Mouse (Mus musculus) layer of hippocampus, postnatal 25 days (tissue): ENCODE data around the gene Sapcd1. TPM values are rescaled to one million over a fixed set of nuclear protein-coding genes. Genes with fewer than 3 reads are reported as not detected.

Source experiments
- DNase-seq, 2 experiments: peaks; one replicate each; pipeline ENCODE4 v3.0.0; 2022; ENCODE audit warnings: mixed read lengths in 2 of 2, low spot score in 1 of 2; ENCODE audit errors: extremely low spot score in 1 of 2
- total RNA-seq, 2 experiments: library from RNA; stranded (reverse); gene quantifications; 2 replicates each; pipeline ENCODE4 v1.2.3; 2021

The Sapcd1 gene
- total RNA-seq, 2 experiments from 2014 or later: 0.64 to 1.1 TPM

GRCm38 (mm10) chr17:35031880-35032279, 4.1 kb upstream of the Sapcd1 start:
- no peak for DNase-seq

- DNase-seq: no peak
Measured at GRCm38 (mm10) chr17:35031272-35031671, 3.5 kb upstream of the Sapcd1 start.

GRCm38 (mm10) chr17:35029691-35030532, 2.1 kb upstream of the Sapcd1 start:
- DNase-seq: peak in 1 of 2 experiments; percentile 19

GRCm38 (mm10) chr17:35028315-35028714, 499 bp upstream of the Sapcd1 start:
- DNase-seq: no peak

GRCm38 (mm10) chr17:35026206-35026605, 1.6 kb downstream of the Sapcd1 start:
- DNase-seq: no peak

GRCm38 (mm10) chr17:35024691-35025488, 2.9 kb downstream of the Sapcd1 start:
- no peak for DNase-seq

- no peak for DNase-seq
Measured at GRCm38 (mm10) chr17:35024261-35024660, 3.6 kb downstream of the Sapcd1 start.

GRCm38 (mm10) chr17:35023756-35024155, 4.1 kb downstream of the Sapcd1 start:
- DNase-seq: no peak

GRCm38 (mm10) chr17:35023221-35023620, 4.6 kb downstream of the Sapcd1 start:
- no peak for DNase-seq

GRCm38 (mm10) chr17:35022541-35023060, 5.2 kb downstream of the Sapcd1 start:
- DNase-seq: no peak

- DNase-seq: no peak
Measured at GRCm38 (mm10) chr17:35021842-35022477, 5.9 kb downstream of the Sapcd1 start.

GRCm38 (mm10) chr17:35021163-35021808, 6.5 kb downstream of the Sapcd1 start:
- peak; percentile 89 to 97 for DNase-seq

GRCm38 (mm10) chr17:35020551-35020950, 7.3 kb downstream of the Sapcd1 start:
- no peak for DNase-seq

- DNase-seq: no peak
Measured at GRCm38 (mm10) chr17:35019894-35020293, 7.9 kb downstream of the Sapcd1 start.

GRCm38 (mm10) chr17:35018171-35018570, 9.6 kb downstream of the Sapcd1 start:
- no peak for DNase-seq

GRCm38 (mm10) chr17:35017706-35018030, 10.1 kb downstream of the Sapcd1 start:
- DNase-seq: no peak

- DNase-seq: no peak
Measured at GRCm38 (mm10) chr17:35016791-35017705, 10.8 kb downstream of the Sapcd1 start.

- no peak for DNase-seq
Measured at GRCm38 (mm10) chr17:35016376-35016775, 11.4 kb downstream of the Sapcd1 start, which contains the start of gene Vwa7. Vwa7 (plus strand) TSS chr17:35016579.

- DNase-seq: no peak
Measured at GRCm38 (mm10) chr17:35015296-35015695, 12.5 kb downstream of the Sapcd1 start.
